In the genomic region with DNA sequence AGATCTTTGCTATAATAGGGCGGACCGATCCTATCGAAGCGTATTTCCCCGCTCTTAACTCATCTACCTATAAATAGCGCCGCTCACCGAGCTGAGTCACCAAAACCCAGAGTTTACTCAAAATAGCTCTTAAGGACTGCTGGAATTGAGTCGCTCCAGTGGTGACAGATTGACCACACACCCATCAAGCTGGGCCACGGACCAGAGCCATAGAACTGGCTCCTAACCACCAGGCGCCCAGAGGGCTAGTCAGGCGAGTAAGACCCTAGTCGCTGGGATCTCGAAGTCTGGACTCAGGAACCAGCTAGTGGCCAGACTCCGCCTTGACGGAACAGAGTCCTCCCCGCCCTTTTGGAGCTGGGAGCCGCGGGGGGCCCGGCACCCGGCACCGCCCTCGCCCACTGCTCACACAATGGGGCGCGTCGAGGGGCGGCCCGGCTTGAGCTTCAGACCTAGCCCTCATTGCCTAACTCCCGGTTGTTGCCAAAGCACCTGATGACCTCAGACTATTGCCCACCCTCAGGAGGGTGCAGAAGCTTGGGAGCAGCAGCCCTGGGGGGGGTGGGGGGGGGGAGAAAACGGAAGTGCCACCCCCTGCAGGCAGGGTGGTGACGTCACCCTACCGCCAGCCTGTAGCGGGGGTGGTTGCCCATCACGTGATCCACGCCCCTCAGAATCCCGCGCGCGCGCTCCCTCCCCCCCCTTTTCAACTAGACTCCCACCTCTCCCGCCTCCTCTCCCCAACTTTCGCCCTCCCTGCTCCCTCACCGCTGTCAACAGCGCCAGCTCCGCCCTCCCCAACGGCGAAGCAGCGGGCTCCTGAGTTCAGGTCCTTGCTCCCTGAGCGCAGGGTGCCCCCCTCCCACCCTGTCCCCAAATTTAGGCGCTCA, we compare ENCODE assay signal across 8 mouse cellular contexts.
DNase-seq lines count a peak whose midpoint lies in the region; ATAC-seq and TF ChIP-seq lines count a peak whose summit lies in the region.

No protein-coding gene starts in this region.

- peak overlapping the region; percentile 91 for H3K4me2 ChIP-seq in hindbrain, embryonic 16.5 days (ENCODE audit: low read length)

- WGBS in hindbrain, embryonic 16.5 days: under 1% methylated on average over 41 of the region's 50 CpGs
- WGBS in macrophage (ENCODE audit: missing documents): 0% methylated on average over 47 of the region's 50 CpGs

- peak; percentile 76 to 91 for DNase-seq in cerebellum, postnatal 4 days (ENCODE audit: low spot score in 2 of 2)
- peak; percentile 90 for DNase-seq in gastrocnemius, adult 18-20 months (ENCODE audit: low spot score)
- DNase-seq in left cerebral cortex, adult 2 months (ENCODE audit: extremely low spot score in 1 of 2, low spot score in 2 of 2): peak; percentile 83
- peak; percentile 73 to 80 for DNase-seq in right cerebral cortex, adult 2 months (ENCODE audit: low spot score in 2 of 2)
- DNase-seq in urinary bladder, postnatal 10 days (ENCODE audit: low spot score): peak; percentile 54

- H3K9ac ChIP-seq in hindbrain, embryonic 16.5 days (ENCODE audit: low read depth, low read length): peak overlapping the region; percentile 84

- H3K27ac ChIP-seq in hindbrain, embryonic 16.5 days (ENCODE audit: low read depth, low read length): peak overlapping the region; percentile 92
- H3K27ac ChIP-seq in left cerebral cortex, adult 2 months: peak overlapping the region; percentile 100
- H3K27ac ChIP-seq in macrophage: peak overlapping the region; percentile 94

- H3K4me3 ChIP-seq in hindbrain, embryonic 16.5 days (ENCODE audit: low read length): peak overlapping the region; percentile 89
- H3K4me3 ChIP-seq in left cerebral cortex, adult 2 months: peak overlapping the region; percentile 61
- H3K4me3 ChIP-seq in macrophage (ENCODE audit: inconsistent target): peak overlapping the region; percentile 68

- ATAC-seq in activated CD4-positive, CD25-positive, alpha-beta regulatory T cell, adult 4 months: peak; percentile 28
- ATAC-seq in hindbrain, embryonic 16.5 days: peak; percentile 76

- H3K27me3 ChIP-seq in hindbrain, embryonic 16.5 days (replicated peaks; ENCODE audit: control insufficient read depth, insufficient read depth, low read length): peaks cover 10% of the 10 kb centered on the region

- peaks cover 55% of the 10 kb centered on the region for H3K79me2 ChIP-seq in macrophage (ENCODE audit: inconsistent target)

- peaks cover 11% of the 10 kb centered on the region for H3K4me1 ChIP-seq in hindbrain, embryonic 16.5 days (ENCODE audit: control insufficient read depth, insufficient read depth, low read depth, low read length)

- H3K9me3 ChIP-seq in hindbrain, embryonic 16.5 days (ENCODE audit: control insufficient read depth, low read length): no peaks in the 10 kb centered on the region

- H3K36me3 ChIP-seq in hindbrain, embryonic 16.5 days (ENCODE audit: control insufficient read depth, insufficient read depth, low read length): no peaks in the 10 kb centered on the region
- H3K36me3 ChIP-seq in macrophage (ENCODE audit: inconsistent target): peaks cover 7% of the 10 kb centered on the region; the same call in 1 of the 2 replicates

- intact Hi-C loops in left cerebral cortex, adult 2 months (cut with DNase I): loop anchor here (5.0 kb wide), 3 partner anchors 126 to 546 kb away; no protein-coding TSS in a partner anchor

- peak; percentile 19 for TF ChIP-seq CTCF in left cerebral cortex, adult 2 months (IDR thresholded peaks at IDR 0.05)

Comparison
In these comparisons a context has a peak if more than half of its experiments do, and no peak if none do; other contexts are left out.
1. Peak in every context shown above with its lines: DNase-seq, ATAC-seq, H3K4me3 ChIP-seq and H3K27ac ChIP-seq.